Mouse (Mus musculus): ENCODE measurements around the gene Bmp4.

DNA sequence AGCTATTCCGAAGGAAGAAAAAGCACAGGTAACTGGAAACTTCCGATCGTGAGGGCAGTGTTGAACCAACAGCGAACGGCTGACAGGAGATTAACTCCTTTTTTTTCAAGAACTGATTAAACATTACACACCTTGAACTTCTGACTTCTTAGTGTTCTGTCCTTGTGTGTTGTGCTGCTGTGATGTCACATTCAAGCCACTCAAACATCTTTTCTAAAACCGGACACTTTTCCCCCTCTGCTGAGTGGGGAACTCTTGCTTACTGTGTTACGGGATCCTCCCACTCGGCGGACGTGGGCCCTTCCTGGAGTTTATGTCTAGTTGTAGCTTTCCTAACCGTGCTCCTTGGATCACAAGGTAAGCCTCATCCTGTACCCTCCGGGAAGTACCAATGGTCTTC lies 11.2 kb downstream of the Bmp4 start, which contains the start of gene Gm15217:
- no peak for TF ChIP-seq ZNF384 (IDR thresholded peaks at IDR 0.05; ENCODE audit: low read depth, low read length)
- TF ChIP-seq HCFC1 (IDR thresholded peaks at IDR 0.05; ENCODE audit: borderline replicate concordance, insufficient read depth, low read length), result no peak
- TF ChIP-seq MAFK (IDR thresholded peaks at IDR 0.05; ENCODE audit: insufficient read depth, low read depth, low read length), result no peak
